Mouse (Mus musculus) limb, embryonic 15.5 days (tissue): ENCODE data around the gene Gid8. TPM values are rescaled to one million over a fixed set of nuclear protein-coding genes. Genes with fewer than 3 reads are reported as not detected.

Experiments
- ATAC-seq: fragments of 200-750 bp; cut with Nextera tagmentation; 2 replicates; pipeline ENCODE4 v1.8.0; 2017; ENCODE audit warnings: low read depth, moderate TSS enrichment; ENCODE audit not compliant: insufficient number of reproducible peaks, low FRiP score, low TSS enrichment
- H3K27ac ChIP-seq: fragments of 300-500 bp; sonication (generic); 2 replicates; pipeline ENCODE4 v1.5.1; 2015; ENCODE audit warnings: moderate library complexity, mild to moderate bottlenecking, inconsistent platforms
- H3K27me3 ChIP-seq: fragments of 300-500 bp; sonication (generic); 2 replicates; pipeline ENCODE4 v1.6.1; 2015; ENCODE audit warnings: inconsistent platforms
- H3K36me3 ChIP-seq: fragments of 300-500 bp; sonication (generic); 2 replicates; pipeline ENCODE4 v1.6.1; 2015; ENCODE audit warnings: inconsistent platforms
- H3K4me1 ChIP-seq: fragments of 300-500 bp; sonication (generic); 2 replicates; pipeline ENCODE4 v1.6.1; 2015; ENCODE audit warnings: inconsistent platforms
- H3K4me2 ChIP-seq: fragments of 300-500 bp; sonication (generic); 2 replicates; pipeline ENCODE4 v1.6.1; 2015; ENCODE audit warnings: mild to moderate bottlenecking, inconsistent platforms
- H3K4me3 ChIP-seq: fragments of 300-500 bp; sonication (generic); 2 replicates; pipeline ENCODE4 v1.5.1; 2015; ENCODE audit warnings: mild to moderate bottlenecking, inconsistent platforms
- H3K9ac ChIP-seq: fragments of 300-500 bp; sonication (generic); 2 replicates; pipeline ENCODE4 v1.6.1; 2015; ENCODE audit warnings: inconsistent platforms
- H3K9me3 ChIP-seq: fragments of 300-500 bp; sonication (generic); 2 replicates; pipeline ENCODE4 v1.6.1; 2016; ENCODE audit warnings: inconsistent platforms
- WGBS: fragments of 180-500 bp; shearing (Covaris S2); methylation state at CpG from one replicate; pipeline ENCODE4 v1.1.7; 2015; 5-methylcytosine and 5-hydroxymethylcytosine counted together
- polyA plus RNA-seq: library from polyadenylated mRNA; unstranded; fragments of >200 nt; fragmentation: Nextera tagmentation; extraction: Ambion mirVana; gene quantifications from 2 replicates; pipeline ENCODE4 v1.2.1, GENCODE M21; 2015

Gid8 gene
- polyA plus RNA-seq, 1 experiment from 2014 or later: 76.1 TPM

DNA sequence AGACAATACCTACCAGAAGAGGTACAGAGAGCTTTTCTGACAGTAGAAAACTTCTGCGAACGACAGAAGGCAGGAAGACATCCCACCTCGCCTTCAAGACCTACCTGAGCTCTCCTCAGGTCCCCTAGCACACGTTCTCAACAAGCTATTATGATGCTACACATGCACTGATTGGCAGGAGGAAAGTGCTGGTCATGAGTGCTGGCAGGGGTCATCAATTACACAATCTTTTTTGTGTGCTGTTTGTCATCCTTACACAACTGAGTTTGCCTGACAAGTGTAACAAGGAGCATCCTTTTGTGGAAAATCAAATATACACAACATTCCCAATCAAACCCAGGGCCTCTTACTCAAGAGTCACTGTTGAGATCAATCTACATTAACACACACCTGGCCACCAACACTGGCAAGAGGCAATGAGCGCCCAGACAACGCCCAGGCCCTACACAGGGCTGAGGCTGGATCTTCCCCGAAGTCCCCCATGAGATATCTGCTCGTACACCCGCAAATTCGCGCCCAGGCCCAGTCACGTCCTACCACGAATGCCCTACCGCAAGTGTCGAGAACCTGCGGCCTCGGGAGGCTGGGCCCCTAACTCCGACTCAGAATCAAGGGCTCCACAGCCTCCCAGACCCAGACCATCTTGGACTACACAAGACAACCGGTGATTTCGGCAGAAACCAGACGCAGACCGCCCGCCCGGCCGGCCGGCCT is 8.7 kb upstream of the Gid8 start:
- H3K4me2 ChIP-seq: peak overlapping the region; percentile 89
- 0 out of 2 replicates have a peak, but pooled peaks have one; percentile 2 for ATAC-seq
- H3K9ac ChIP-seq: peak overlapping the region; percentile 93
- WGBS: 4% methylated on average over 26 of the region's 26 CpGs
- H3K4me3 ChIP-seq: peak overlapping the region; percentile 81
- no peaks in the 10 kb centered on the region for H3K27me3 ChIP-seq
- H3K4me1 ChIP-seq: peaks cover 43% of the 10 kb centered on the region
- H3K27ac ChIP-seq: peak overlapping the region; percentile 96
- H3K9me3 ChIP-seq: no peaks in the 10 kb centered on the region
- peaks cover 9% of the 10 kb centered on the region; the same call in 1 of the 2 replicates for H3K36me3 ChIP-seq

DNA sequence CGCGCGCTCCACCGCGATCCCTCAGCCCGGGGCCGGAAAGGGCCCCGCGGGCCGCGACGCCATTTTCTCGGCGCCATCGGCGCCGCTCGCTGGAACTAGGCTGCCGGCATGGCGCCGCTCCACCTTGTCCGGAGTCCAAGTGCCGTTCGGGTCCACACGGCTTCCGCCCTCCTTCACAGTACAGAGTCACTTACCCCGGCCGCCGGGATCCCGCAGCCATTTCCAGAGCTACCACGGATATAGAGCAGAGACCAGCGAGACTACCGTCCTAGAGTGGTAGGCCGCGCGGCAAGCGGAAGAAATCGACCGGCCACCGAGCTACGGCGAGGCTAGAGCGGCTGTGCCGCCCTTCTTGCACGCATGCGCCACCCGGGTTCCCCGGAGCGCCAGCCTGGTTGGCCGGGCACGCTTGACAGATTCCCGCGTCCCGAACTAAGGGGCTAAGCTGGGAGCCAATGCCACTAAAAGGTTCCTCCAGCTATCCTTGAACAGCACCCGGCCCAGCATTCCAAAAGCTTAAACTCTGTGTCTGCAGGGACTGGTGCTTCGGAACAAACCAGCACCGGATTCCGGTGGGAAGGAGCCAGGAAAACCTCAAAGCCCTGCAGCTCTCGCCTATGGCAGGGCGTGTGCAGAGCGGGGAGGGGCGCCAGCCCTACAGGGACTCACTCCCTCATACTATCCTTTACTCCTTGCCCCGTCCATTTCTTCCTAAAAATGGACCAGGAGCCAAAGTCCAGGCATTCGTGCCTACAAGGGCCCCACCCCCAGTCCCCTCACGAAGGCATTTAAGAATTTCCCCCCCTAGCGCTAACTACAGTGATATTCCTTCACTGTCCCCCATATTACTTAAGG is 7.9 kb upstream of the Gid8 start:
- H3K27ac ChIP-seq: peak overlapping the region; percentile 96
- peak overlapping the region; percentile 93 for H3K9ac ChIP-seq
- peaks cover 43% of the 10 kb centered on the region for H3K4me1 ChIP-seq
- ATAC-seq: peak; percentile 95
- H3K4me3 ChIP-seq: peak overlapping the region; percentile 81
- H3K36me3 ChIP-seq: peaks cover 10% of the 10 kb centered on the region; the same call in 1 of the 2 replicates
- H3K27me3 ChIP-seq: no peaks in the 10 kb centered on the region
- no peaks in the 10 kb centered on the region for H3K9me3 ChIP-seq
- under 1% methylated on average over 66 of the region's 66 CpGs for WGBS
- H3K4me2 ChIP-seq: peak overlapping the region; percentile 89

DNA sequence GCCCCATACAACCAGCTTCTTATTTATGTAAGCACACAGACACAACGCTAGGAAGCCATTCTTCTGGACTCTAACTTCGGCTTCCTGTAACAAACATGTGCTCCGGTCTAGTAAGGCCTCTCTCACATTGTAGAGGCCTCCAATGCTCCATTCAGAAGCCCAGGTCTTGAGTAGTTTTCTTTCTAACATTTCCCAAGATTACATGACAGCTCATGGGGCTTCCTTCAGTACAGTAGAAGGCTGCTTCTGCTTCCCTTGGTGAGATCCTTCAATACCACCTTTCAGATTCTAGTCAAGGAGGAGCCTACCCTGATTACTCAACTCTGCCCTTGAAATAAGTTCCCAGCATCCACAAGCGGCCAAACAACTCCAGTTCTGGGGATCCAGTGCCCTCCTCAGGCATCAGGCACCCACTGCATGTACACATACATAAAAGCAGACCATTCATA is 7.2 kb upstream of the Gid8 start:
- H3K4me1 ChIP-seq: peaks cover 43% of the 10 kb centered on the region
- peak overlapping the region; percentile 96 for H3K27ac ChIP-seq
- no peaks in the 10 kb centered on the region for H3K9me3 ChIP-seq
- peak overlapping the region; percentile 81 for H3K4me3 ChIP-seq
- no peak for ATAC-seq
- no peaks in the 10 kb centered on the region for H3K27me3 ChIP-seq
- 32% methylated on average over 4 of the region's 4 CpGs for WGBS
- H3K4me2 ChIP-seq: peak overlapping the region; percentile 89
- H3K36me3 ChIP-seq: peaks cover 13% of the 10 kb centered on the region; the same call in 1 of the 2 replicates
- peak overlapping the region; percentile 93 for H3K9ac ChIP-seq

DNA sequence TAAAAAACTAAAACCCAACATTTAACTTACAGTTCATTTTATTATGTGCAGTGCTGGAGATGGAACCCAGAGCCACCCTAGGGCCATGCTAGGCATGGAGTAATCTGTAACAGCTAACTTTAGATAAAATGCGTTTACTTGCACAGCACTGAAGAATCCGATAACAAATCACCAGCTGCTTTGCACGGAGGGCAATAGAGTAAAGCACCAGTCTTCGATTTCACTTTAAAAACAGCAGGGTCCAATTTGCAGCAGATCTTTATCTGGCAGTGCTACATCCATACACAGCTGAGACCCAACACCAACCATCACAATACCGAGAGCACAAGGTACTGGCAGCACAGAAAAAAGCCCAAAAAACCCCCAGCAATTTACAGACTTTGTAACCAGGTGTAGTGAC is 6.7 kb upstream of the Gid8 start:
- H3K4me2 ChIP-seq: peak overlapping the region; percentile 89; the same call in 1 of the 2 replicates
- no peak for ATAC-seq
- H3K4me1 ChIP-seq: peaks cover 43% of the 10 kb centered on the region
- 64% methylated on average over 5 of the region's 5 CpGs for WGBS
- no peaks in the 10 kb centered on the region for H3K27me3 ChIP-seq
- H3K27ac ChIP-seq: peak overlapping the region; percentile 96
- H3K9ac ChIP-seq: no peak overlapping the region
- peak overlapping the region; percentile 81 for H3K4me3 ChIP-seq
- H3K9me3 ChIP-seq: no peaks in the 10 kb centered on the region
- peaks cover 13% of the 10 kb centered on the region; the same call in 1 of the 2 replicates for H3K36me3 ChIP-seq

DNA sequence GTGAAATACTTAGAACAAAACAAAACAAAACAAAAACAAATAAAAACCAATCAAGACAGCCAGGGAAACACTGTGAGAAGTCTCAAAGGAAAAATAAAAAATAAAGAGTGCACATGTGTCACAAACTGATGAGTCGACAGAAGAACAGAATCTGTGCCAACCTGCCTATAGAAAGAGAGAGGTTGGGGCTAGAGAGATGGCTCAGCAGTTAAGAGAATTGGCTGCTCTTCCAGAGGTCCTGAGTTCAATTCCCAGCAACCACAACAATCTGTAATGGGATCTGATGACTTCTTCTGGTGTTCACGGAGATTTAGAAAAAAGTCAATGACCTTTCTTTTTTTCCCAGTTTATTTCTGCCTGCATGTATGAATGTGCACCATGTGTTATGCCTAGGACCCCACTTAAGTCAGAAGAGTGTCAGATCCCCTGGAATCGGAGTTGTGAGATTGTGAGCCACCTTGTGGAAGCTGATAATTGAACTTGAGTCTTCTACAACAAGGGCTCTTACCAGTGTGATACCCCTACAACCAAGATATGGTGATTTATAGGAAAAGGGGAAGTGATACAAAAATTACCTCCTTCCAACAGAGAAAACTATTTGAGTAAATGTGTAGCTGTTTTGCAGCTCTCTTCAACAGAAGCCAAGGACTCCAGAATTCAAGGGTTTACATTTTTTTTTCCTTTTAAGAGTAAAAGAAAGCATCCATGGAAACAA is 6.1 kb upstream of the Gid8 start:
- no peak overlapping the region for H3K9ac ChIP-seq
- peaks cover 13% of the 10 kb centered on the region; the same call in 1 of the 2 replicates for H3K36me3 ChIP-seq
- H3K4me2 ChIP-seq: no peak overlapping the region
- H3K4me3 ChIP-seq: no peak overlapping the region
- no peak for ATAC-seq
- H3K27ac ChIP-seq: 0 out of 2 replicates have a peak overlapping the region, but pooled peaks have one; percentile 17
- 72% methylated on average over 3 of the region's 3 CpGs for WGBS
- H3K27me3 ChIP-seq: no peaks in the 10 kb centered on the region
- no peaks in the 10 kb centered on the region for H3K9me3 ChIP-seq
- peaks cover 48% of the 10 kb centered on the region for H3K4me1 ChIP-seq

DNA sequence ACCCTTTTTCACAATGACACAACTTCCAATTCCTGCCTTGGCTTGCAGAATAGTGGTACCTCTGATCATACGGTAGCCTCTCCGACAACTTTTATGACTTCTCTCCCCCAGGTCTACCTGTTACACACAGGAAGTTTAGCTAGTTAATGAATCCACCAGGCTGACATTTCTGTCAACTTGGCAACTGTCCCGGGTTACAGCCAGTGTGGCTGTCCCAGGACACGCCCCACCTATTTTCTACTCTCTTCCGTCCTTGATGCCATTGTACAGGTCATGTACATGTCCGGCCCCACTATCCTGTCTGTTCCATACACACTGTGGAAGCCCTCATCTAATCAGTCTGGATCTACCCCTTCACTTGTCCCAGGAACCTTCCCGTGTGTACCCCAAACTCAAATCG is 5.3 kb upstream of the Gid8 start:
- peaks cover 13% of the 10 kb centered on the region; the same call in 1 of the 2 replicates for H3K36me3 ChIP-seq
- no peak overlapping the region for H3K4me2 ChIP-seq
- 72% methylated on average over 8 of the region's 8 CpGs for whole genome bisulfite sequencing
- H3K9ac ChIP-seq: no peak overlapping the region
- no peak overlapping the region for H3K4me3 ChIP-seq
- 0 out of 2 replicates have a peak overlapping the region, but pooled peaks have one; percentile 17 for H3K27ac ChIP-seq
- no peaks in the 10 kb centered on the region for H3K9me3 ChIP-seq
- H3K4me1 ChIP-seq: peaks cover 46% of the 10 kb centered on the region
- H3K27me3 ChIP-seq: no peaks in the 10 kb centered on the region
- ATAC-seq: no peak

DNA sequence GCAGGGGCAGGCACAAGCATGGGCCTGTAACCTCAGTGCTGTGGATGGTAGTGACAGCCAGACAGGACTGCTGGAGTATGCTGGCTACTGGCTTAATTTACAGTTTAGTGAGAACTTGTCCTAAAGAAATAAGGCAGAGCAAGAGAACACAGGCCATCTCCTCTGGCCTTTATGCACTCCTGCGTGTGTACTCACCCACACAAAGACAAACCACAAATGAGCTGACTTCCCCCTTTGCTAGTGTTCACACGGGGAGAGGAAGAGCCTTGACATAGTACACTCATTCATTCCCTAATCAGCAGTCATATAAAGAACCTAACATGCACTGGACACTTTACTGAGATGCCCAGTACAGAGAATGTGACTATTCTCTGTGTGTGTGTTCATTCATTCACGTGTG is 4.9 kb upstream of the Gid8 start:
- Histone ChIP-seq H3K36me3 (peaks cover 13% of the 10 kb centered on the region; the same call in 1 of the 2 replicates), H3K27ac (no peak overlapping the region), H3K4me3 (no peak overlapping the region), H3K9ac (no peak overlapping the region), H3K9me3 (no peaks in the 10 kb centered on the region), H3K4me2 (no peak overlapping the region), H3K4me1 (peaks cover 41% of the 10 kb centered on the region), H3K27me3 (no peaks in the 10 kb centered on the region)
- 89% methylated on average over 3 of the region's 3 CpGs for WGBS
- ATAC-seq: no peak

DNA sequence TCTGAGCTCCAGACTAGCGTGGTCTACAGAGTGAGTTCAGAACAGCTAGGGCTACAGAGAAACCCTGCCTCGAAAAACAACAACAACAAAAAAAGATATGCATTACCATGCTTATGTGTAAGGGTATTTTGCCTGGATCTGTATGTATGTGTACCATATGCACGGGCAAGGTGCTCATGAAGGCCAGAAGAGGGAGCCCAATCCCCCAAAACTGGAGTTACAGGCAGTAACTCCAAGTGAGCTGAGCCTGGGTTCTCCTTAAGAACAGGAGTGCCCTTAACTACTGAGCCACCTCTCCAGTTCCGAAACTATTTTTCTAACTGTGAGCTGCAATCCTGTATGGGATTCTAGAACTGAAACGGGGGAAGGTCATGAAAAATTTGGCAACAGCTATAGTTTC is 3.9 kb upstream of the Gid8 start:
- H3K9ac ChIP-seq: no peak overlapping the region
- no peaks in the 10 kb centered on the region for H3K9me3 ChIP-seq
- 95% methylated on average over 5 of the region's 5 CpGs for WGBS
- H3K27ac ChIP-seq: no peak overlapping the region
- no peak overlapping the region for H3K4me3 ChIP-seq
- ATAC-seq: no peak
- no peaks in the 10 kb centered on the region for H3K27me3 ChIP-seq
- H3K4me2 ChIP-seq: no peak overlapping the region
- H3K36me3 ChIP-seq: peaks cover 13% of the 10 kb centered on the region; the same call in 1 of the 2 replicates
- peaks cover 32% of the 10 kb centered on the region for H3K4me1 ChIP-seq

DNA sequence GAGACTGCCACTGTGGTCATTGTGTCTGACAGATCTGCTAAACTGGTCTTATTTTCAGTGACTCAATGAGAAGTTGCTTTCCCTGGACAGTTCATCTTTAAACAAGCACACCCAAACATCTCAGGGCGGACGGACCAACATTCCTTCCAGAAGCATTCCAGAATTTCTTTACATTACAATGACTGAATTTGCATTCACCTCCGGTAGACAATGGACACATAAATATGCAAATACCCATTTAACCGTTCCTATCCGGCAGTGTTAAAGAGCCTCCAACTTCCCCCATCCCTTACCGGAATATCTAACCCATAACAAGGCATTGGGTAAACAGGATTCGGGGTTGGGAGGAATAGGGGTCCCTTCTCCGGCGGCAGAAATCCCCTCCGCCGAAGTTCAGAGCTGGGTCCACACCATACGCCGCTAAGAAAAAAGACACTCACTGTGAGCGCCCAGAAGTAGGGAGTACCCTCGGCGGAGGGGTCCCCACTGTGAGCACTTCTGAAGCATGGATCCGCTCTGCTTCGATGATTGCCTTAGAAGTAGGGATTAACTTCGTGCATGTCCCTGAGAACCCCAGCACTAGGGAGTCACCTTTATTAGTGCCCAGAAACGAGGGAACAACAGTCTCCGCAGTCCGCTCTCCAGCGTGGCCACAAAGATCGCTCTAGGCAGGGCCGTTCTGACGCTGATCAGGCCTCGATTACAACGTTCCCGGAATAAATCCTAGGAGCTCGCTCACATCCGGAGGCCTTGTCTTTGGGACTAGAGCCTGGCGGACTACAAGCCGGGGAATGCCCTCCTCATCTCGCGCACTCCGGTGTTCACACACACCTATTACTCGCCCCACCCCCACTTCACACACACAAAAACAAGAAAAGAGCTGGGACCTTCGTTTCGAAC is 644 bp upstream of the Gid8 start:
- H3K4me3 ChIP-seq: peak overlapping the region; percentile 99
- WGBS: under 1% methylated on average over 39 of the region's 39 CpGs
- H3K36me3 ChIP-seq: peaks cover 18% of the 10 kb centered on the region
- no peaks in the 10 kb centered on the region for H3K9me3 ChIP-seq
- peak overlapping the region; percentile 89 for H3K27ac ChIP-seq
- peaks cover 23% of the 10 kb centered on the region for H3K4me1 ChIP-seq
- H3K4me2 ChIP-seq: peak overlapping the region; percentile 68
- H3K9ac ChIP-seq: peak overlapping the region; percentile 82
- ATAC-seq: peak; percentile 50; the same call in 1 of the 2 replicates
- H3K27me3 ChIP-seq: no peaks in the 10 kb centered on the region

DNA sequence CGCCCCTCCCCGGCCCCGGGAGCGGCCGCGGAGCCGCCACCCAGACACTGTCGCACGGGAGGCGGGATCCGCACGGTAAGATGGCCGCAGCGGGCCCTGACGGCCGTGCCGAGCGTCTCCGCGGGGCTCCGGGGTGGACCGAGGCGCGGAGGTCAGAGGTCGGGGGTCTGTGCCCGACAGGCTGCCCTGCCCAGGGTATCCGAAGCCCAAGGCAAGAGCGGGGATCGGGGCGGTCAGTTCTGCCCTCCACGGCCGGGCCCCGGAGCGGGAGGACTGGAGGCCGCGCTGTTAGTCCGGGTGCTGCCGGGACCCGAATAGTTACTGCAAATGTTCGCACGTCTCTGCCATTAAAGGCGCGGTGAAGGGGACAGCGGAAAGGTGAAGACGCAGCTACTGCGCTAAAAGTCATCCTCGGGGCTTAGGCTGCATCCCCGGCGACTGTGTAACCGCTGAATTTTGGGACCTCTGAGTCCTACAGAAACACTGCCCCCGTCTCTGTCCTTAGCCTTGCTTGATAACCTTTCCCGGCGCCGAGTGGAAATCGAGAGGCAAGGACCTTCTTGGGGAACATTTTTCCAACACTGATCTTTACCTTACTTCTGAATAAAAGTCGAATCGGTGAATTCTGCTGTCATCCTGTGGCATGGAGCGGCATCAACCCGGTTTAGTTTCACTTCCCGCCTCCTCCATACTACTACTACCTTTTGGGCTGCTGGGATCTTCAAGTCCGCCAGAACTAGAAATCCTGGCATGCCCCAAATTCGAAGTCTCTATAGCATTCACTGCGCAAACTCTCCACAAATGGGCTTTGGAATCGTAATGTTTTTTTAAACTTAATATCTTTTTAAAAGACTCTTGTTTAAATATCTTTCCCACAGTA is 599 bp downstream of the Gid8 start:
- peak overlapping the region; percentile 99 for H3K4me3 ChIP-seq
- 2% methylated on average over 63 of the region's 64 CpGs for WGBS
- H3K36me3 ChIP-seq: peaks cover 21% of the 10 kb centered on the region
- peak overlapping the region; percentile 93 for H3K27ac ChIP-seq
- no peaks in the 10 kb centered on the region for H3K9me3 ChIP-seq
- ATAC-seq: peak; percentile 20; the same call in 1 of the 2 replicates
- H3K27me3 ChIP-seq: no peaks in the 10 kb centered on the region
- peak overlapping the region; percentile 54 for H3K4me2 ChIP-seq
- peak overlapping the region; percentile 100 for H3K9ac ChIP-seq
- H3K4me1 ChIP-seq: peaks cover 16% of the 10 kb centered on the region
